10 mouse cellular contexts compared by ENCODE assay signal in the genomic region with DNA sequence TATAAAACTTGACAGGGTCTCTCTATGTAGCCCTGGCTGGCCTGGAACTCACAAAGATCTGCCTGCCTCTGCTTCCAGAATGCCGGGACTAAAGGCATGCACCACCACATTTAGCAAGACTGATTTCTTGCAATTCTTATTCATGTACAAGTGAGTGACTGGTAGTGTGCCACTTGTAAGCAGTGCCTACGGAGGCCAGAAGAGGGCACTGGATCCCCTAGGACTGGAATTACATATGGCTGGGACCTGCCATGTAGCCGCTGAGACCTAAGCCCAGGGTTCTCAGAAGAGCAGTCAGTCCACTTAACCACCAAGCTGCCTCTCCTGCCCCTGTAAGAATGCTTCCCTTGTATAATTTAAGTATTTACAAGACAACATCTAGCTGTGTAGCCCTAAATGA. TPM values are rescaled to one million over a fixed set of nuclear protein-coding genes. Genes with fewer than 3 reads are reported as not detected.
A peak's percentile ranks its signal among the peaks of the same experiment; 100 is the strongest.
DNase-seq lines count a peak whose midpoint lies in the region; ATAC-seq and TF ChIP-seq lines count a peak whose summit lies in the region.
"Had no signal": no experiment of that assay in that cellular context is flagged by ENCODE, and none has a peak within 500 bp of the region (broad histone marks: within the 10 kb centered on the region; RNA-seq: fewer than 3 reads in every experiment).

No protein-coding gene starts in this region.

- no peak overlapping the region for H3K9ac ChIP-seq in midbrain, embryonic 11.5 days (ENCODE audit: low read length)
- no peak overlapping the region for H3K9ac ChIP-seq in midbrain, embryonic 13.5 days (replicated peaks)
- no peak overlapping the region for H3K9ac ChIP-seq in heart, postnatal 0 days (replicated peaks; ENCODE audit: low read depth, low read length)
- no peak overlapping the region for H3K9ac ChIP-seq in lung, embryonic 14.5 days
- H3K9ac ChIP-seq in stomach, postnatal 0 days (ENCODE audit: low read length) = no peak overlapping the region
- H3K9ac ChIP-seq: heart, embryonic 15.5 days; neural tube, embryonic 12.5 days had no signal

- H3K27me3 ChIP-seq in midbrain, embryonic 11.5 days (ENCODE audit: control insufficient read depth, insufficient read depth, low read length) = no peaks in the 10 kb centered on the region
- H3K27me3 ChIP-seq in midbrain, embryonic 13.5 days = no peaks in the 10 kb centered on the region
- no peaks in the 10 kb centered on the region for H3K27me3 ChIP-seq in heart, postnatal 0 days (ENCODE audit: control insufficient read depth, insufficient read depth, low read length)
- H3K27me3 ChIP-seq in lung, embryonic 14.5 days (ENCODE audit: insufficient read depth, low read length) = no peaks in the 10 kb centered on the region
- H3K27me3 ChIP-seq in stomach, postnatal 0 days (ENCODE audit: control insufficient read depth, insufficient read depth, low read length) = no peaks in the 10 kb centered on the region
- H3K27me3 ChIP-seq: heart, embryonic 15.5 days; neural tube, embryonic 12.5 days had no signal

- no peak overlapping the region for H3K27ac ChIP-seq in midbrain, embryonic 11.5 days (ENCODE audit: low read depth, low read length)
- no peak overlapping the region for H3K27ac ChIP-seq in midbrain, embryonic 13.5 days
- H3K27ac ChIP-seq in heart, postnatal 0 days (ENCODE audit: low read depth) = no peak overlapping the region
- H3K27ac ChIP-seq in lung, embryonic 14.5 days (ENCODE audit: low read depth) = no peak overlapping the region
- H3K27ac ChIP-seq in stomach, postnatal 0 days (replicated peaks) = no peak overlapping the region
- H3K27ac ChIP-seq: heart, embryonic 15.5 days; neural tube, embryonic 12.5 days had no signal

- DNase-seq in CD4-positive, CD25-positive, alpha-beta regulatory T cell, adult 2 months (ENCODE audit: low read depth, low spot score) = peak; percentile 75
- peak; percentile 89 for DNase-seq in midbrain, embryonic 11.5 days (ENCODE audit: low spot score, missing footprints)
- peak; percentile 49 for DNase-seq in c-Kit-positive CD71-positive TER-119-negative erythroid progenitor cells, embryonic 14.5 days (ENCODE audit: low read depth)
- DNase-seq in heart, postnatal 0 days (ENCODE audit: low spot score) = peak; percentile 20
- DNase-seq in lung, embryonic 14.5 days = peak; percentile 75
- DNase-seq in stomach, postnatal 0 days (ENCODE audit: low spot score) = peak; percentile 73

- H3K4me2 ChIP-seq in midbrain, embryonic 11.5 days = no peak overlapping the region
- no peak overlapping the region for H3K4me2 ChIP-seq in midbrain, embryonic 13.5 days (replicated peaks)
- H3K4me2 ChIP-seq in heart, postnatal 0 days (ENCODE audit: low read depth, low read length) = no peak overlapping the region
- H3K4me2 ChIP-seq in lung, embryonic 14.5 days = no peak overlapping the region
- no peak overlapping the region for H3K4me2 ChIP-seq in stomach, postnatal 0 days (replicated peaks; ENCODE audit: low read depth)
- H3K4me2 ChIP-seq: heart, embryonic 15.5 days; neural tube, embryonic 12.5 days had no signal

- H3K4me3 ChIP-seq in midbrain, embryonic 11.5 days (ENCODE audit: low read depth, low read length) = no peak overlapping the region
- no peak overlapping the region for H3K4me3 ChIP-seq in midbrain, embryonic 13.5 days (replicated peaks)
- no peak overlapping the region for H3K4me3 ChIP-seq in heart, postnatal 0 days (ENCODE audit: low read depth, low read length)
- H3K4me3 ChIP-seq in lung, embryonic 14.5 days (ENCODE audit: low read depth, low read length) = no peak overlapping the region
- no peak overlapping the region for H3K4me3 ChIP-seq in stomach, postnatal 0 days (ENCODE audit: low read depth, low read length)
- H3K4me3 ChIP-seq: heart, embryonic 15.5 days; neural tube, embryonic 12.5 days had no signal

- 49% methylated on average over 3 of the region's 3 CpGs for WGBS in midbrain, embryonic 11.5 days
- 36% methylated on average over 3 of the region's 3 CpGs for WGBS in midbrain, embryonic 13.5 days
- WGBS in heart, postnatal 0 days = 53% methylated on average over 3 of the region's 3 CpGs
- 46% methylated on average over 3 of the region's 3 CpGs for WGBS in lung, embryonic 14.5 days
- 53% methylated on average over 3 of the region's 3 CpGs for WGBS in stomach, postnatal 0 days

- TF ChIP-seq CTCF in heart, postnatal 0 days (IDR thresholded peaks at IDR 0.05; ENCODE audit: low read depth) = peak; percentile 64
- TF ChIP-seq CTCF in lung, embryonic 14.5 days (IDR thresholded peaks at IDR 0.05; ENCODE audit: low read depth) = peak; percentile 77
- TF ChIP-seq CTCF in stomach, postnatal 0 days (IDR thresholded peaks at IDR 0.05; ENCODE audit: low read depth) = peak; percentile 85

- TF ChIP-seq EP300 in heart, postnatal 0 days (IDR thresholded peaks at IDR 0.05; ENCODE audit: low read depth) = no peak
- no peak for TF ChIP-seq EP300 in stomach, postnatal 0 days (optimal IDR thresholded peaks at IDR 0.05)

- H3K36me3 ChIP-seq in midbrain, embryonic 11.5 days (ENCODE audit: control insufficient read depth, insufficient read depth, low read length) = no peaks in the 10 kb centered on the region; the same call in 1 of the 2 replicates
- peaks cover 31% of the 10 kb centered on the region for H3K36me3 ChIP-seq in midbrain, embryonic 13.5 days
- H3K36me3 ChIP-seq in heart, postnatal 0 days (replicated peaks; ENCODE audit: control insufficient read depth, insufficient read depth, low read length) = no peaks in the 10 kb centered on the region; the same call in 1 of the 2 replicates
- H3K36me3 ChIP-seq in lung, embryonic 14.5 days (ENCODE audit: insufficient read depth) = 0 out of 2 replicates have a peak, but pooled peaks cover 11% of the 10 kb centered on the region
- H3K36me3 ChIP-seq in stomach, postnatal 0 days (ENCODE audit: control insufficient read depth, insufficient read depth, low read length) = no peaks in the 10 kb centered on the region; the same call in 1 of the 2 replicates

- no peaks in the 10 kb centered on the region for H3K9me3 ChIP-seq in midbrain, embryonic 11.5 days (ENCODE audit: control insufficient read depth, low read length)
- H3K9me3 ChIP-seq in midbrain, embryonic 13.5 days = no peaks in the 10 kb centered on the region
- H3K9me3 ChIP-seq in heart, postnatal 0 days (replicated peaks; ENCODE audit: control insufficient read depth, low read length) = no peaks in the 10 kb centered on the region
- H3K9me3 ChIP-seq in lung, embryonic 14.5 days (ENCODE audit: low read depth, low read length) = no peaks in the 10 kb centered on the region
- H3K9me3 ChIP-seq in stomach, postnatal 0 days (ENCODE audit: control insufficient read depth, low read length) = no peaks in the 10 kb centered on the region
- H3K9me3 ChIP-seq: heart, embryonic 15.5 days; neural tube, embryonic 12.5 days had no signal

- peaks cover 8% of the 10 kb centered on the region for H3K4me1 ChIP-seq in midbrain, embryonic 11.5 days (ENCODE audit: control insufficient read depth, insufficient read depth, low read length)
- peaks cover 24% of the 10 kb centered on the region for H3K4me1 ChIP-seq in midbrain, embryonic 13.5 days (replicated peaks)
- H3K4me1 ChIP-seq in heart, postnatal 0 days (ENCODE audit: control insufficient read depth, insufficient read depth) = peaks cover 11% of the 10 kb centered on the region
- peaks cover 5% of the 10 kb centered on the region; the same call in 1 of the 2 replicates for H3K4me1 ChIP-seq in lung, embryonic 14.5 days (ENCODE audit: insufficient read depth)
- 0 out of 2 replicates have a peak, but pooled peaks cover 3% of the 10 kb centered on the region for H3K4me1 ChIP-seq in stomach, postnatal 0 days (replicated peaks; ENCODE audit: control insufficient read depth, insufficient read depth)

- ATAC-seq in CD4-positive, CD25-positive, alpha-beta regulatory T cell, adult 4 months = no peak
- no peak for ATAC-seq in midbrain, embryonic 11.5 days (ENCODE audit: low FRiP score)
- ATAC-seq in midbrain, embryonic 13.5 days = no peak
- ATAC-seq in heart, postnatal 0 days (ENCODE audit: insufficient read depth, low read depth) = no peak
- no peak for ATAC-seq in lung, embryonic 14.5 days (ENCODE audit: insufficient read depth)
- no peak for ATAC-seq in stomach, postnatal 0 days (ENCODE audit: low FRiP score, low TSS enrichment)

RNA-seq across cellular contexts. Expression of a gene that starts 4.5 kb away (rescaled TPM):
- 10 to 100 TPM; 65.7 to 82.1 TPM for polyA plus RNA-seq in CD4-positive, CD25-positive, alpha-beta regulatory T cell, adult 4 months (2017; shearing (Covaris generic))
- polyA plus RNA-seq in midbrain, embryonic 11.5 days (2014; fragmentation: Nextera tagmentation; extraction: Ambion mirVana) = 77.0 and 82.5 TPM in 2 replicates
- polyA plus RNA-seq in midbrain, embryonic 13.5 days (2015; fragmentation: Nextera tagmentation; extraction: Ambion mirVana) = 103 and 110 TPM in 2 replicates
- 6.6 and 17.5 TPM in 2 replicates for total RNA-seq in heart, postnatal 0 days (2014; rRNA removed; ENCODE audit: low replicate concordance)
- polyA plus RNA-seq in heart, postnatal 0 days (2015; fragmentation: Nextera tagmentation; extraction: Ambion mirVana) = 51.8 and 58.4 TPM in 2 replicates
- 69.7 and 74.5 TPM in 2 replicates for polyA plus RNA-seq in lung, embryonic 14.5 days (2014; fragmentation: Nextera tagmentation; extraction: Ambion mirVana)
- polyA plus RNA-seq in stomach, postnatal 0 days (2015; fragmentation: Nextera tagmentation; extraction: Ambion mirVana) = 45.2 and 45.3 TPM in 2 replicates

RNA-seq across cellular contexts. Expression of a gene that starts 4.8 kb away (rescaled TPM):
- polyA plus RNA-seq in CD4-positive, CD25-positive, alpha-beta regulatory T cell, adult 4 months (2017; shearing (Covaris generic)) = 1 to 10 TPM; 2.1 to 2.4 TPM
- polyA plus RNA-seq in midbrain, embryonic 11.5 days (2014; fragmentation: Nextera tagmentation; extraction: Ambion mirVana) = 54.8 and 57.6 TPM in 2 replicates
- polyA plus RNA-seq in midbrain, embryonic 13.5 days (2015; fragmentation: Nextera tagmentation; extraction: Ambion mirVana) = 61.6 and 62.7 TPM in 2 replicates
- 25.9 and 64.7 TPM in 2 replicates for total RNA-seq in heart, postnatal 0 days (2014; rRNA removed; ENCODE audit: low replicate concordance)
- polyA plus RNA-seq in heart, postnatal 0 days (2015; fragmentation: Nextera tagmentation; extraction: Ambion mirVana) = 11.1 and 11.9 TPM in 2 replicates
- polyA plus RNA-seq in lung, embryonic 14.5 days (2014; fragmentation: Nextera tagmentation; extraction: Ambion mirVana) = 25.4 and 28.5 TPM in 2 replicates
- 7.8 and 8.7 TPM in 2 replicates for polyA plus RNA-seq in stomach, postnatal 0 days (2015; fragmentation: Nextera tagmentation; extraction: Ambion mirVana)

RNA-seq across cellular contexts. Expression of a gene that starts 35.7 kb away (rescaled TPM):
- 10 to 100 TPM; 13.4 to 31.8 TPM for polyA plus RNA-seq in CD4-positive, CD25-positive, alpha-beta regulatory T cell, adult 4 months (2017; shearing (Covaris generic))
- 38.0 and 39.2 TPM in 2 replicates for polyA plus RNA-seq in midbrain, embryonic 11.5 days (2014; fragmentation: Nextera tagmentation; extraction: Ambion mirVana)
- polyA plus RNA-seq in midbrain, embryonic 13.5 days (2015; fragmentation: Nextera tagmentation; extraction: Ambion mirVana) = 21.9 and 26.9 TPM in 2 replicates
- 4.9 and 6.0 TPM in 2 replicates for total RNA-seq in heart, postnatal 0 days (2014; rRNA removed; ENCODE audit: low replicate concordance)
- 4.7 and 5.0 TPM in 2 replicates for polyA plus RNA-seq in heart, postnatal 0 days (2015; fragmentation: Nextera tagmentation; extraction: Ambion mirVana)
- polyA plus RNA-seq in lung, embryonic 14.5 days (2014; fragmentation: Nextera tagmentation; extraction: Ambion mirVana) = 34.4 and 35.9 TPM in 2 replicates
- polyA plus RNA-seq in stomach, postnatal 0 days (2015; fragmentation: Nextera tagmentation; extraction: Ambion mirVana) = 5.4 TPM in 2 replicates

Comparison
In these comparisons a context has a peak if more than half of its experiments do, and no peak if none do; other contexts are left out.
1. DNase-seq: peak in every context shown above with its lines; median percentile 89 in midbrain, embryonic 11.5 days; 75 in CD4-positive, CD25-positive, alpha-beta regulatory T cell, adult 2 months; 75 in lung, embryonic 14.5 days; 73 in stomach, postnatal 0 days; 49 in c-Kit-positive CD71-positive TER-119-negative erythroid progenitor cells, embryonic 14.5 days; 20 in heart, postnatal 0 days.